Mouse (Mus musculus) brain, embryonic 14.5 days (tissue): ENCODE data around the gene Sdr9c7. TPM values are rescaled to one million over a fixed set of nuclear protein-coding genes. Genes with fewer than 3 reads are reported as not detected.
"Not testable (repeated sequence)": the region's sequence is repeated elsewhere in the genome, so short reads cannot be mapped to it uniquely, and the experiment has no call there.

ENCODE experiments used
- DNase-seq: peaks from one replicate; pipeline ENCODE4 v3.0.0-alpha.2; 2011; ENCODE audit warnings: low read depth
- CTCF ChIP-seq: fragments of 200-500 bp; IDR thresholded peaks from 2 replicates; pipeline ENCODE4 v1.5.1; 2012; ENCODE audit warnings: inconsistent platforms, mild to moderate bottlenecking, moderate library complexity, borderline replicate concordance; ENCODE audit not compliant: insufficient read depth, insufficient read length; ENCODE audit errors: extremely low read depth
- POLR2A ChIP-seq: fragments of 200-500 bp; IDR thresholded peaks from 2 replicates; pipeline ENCODE4 v1.6.1; 2012; ENCODE audit warnings: mild to moderate bottlenecking, inconsistent platforms, borderline replicate concordance; ENCODE audit not compliant: poor library complexity, insufficient read depth, insufficient read length, severe bottlenecking; ENCODE audit errors: extremely low read depth
- polyA plus RNA-seq: library from polyadenylated mRNA; depleted of rRNA; stranded (reverse); fragments of >200 nt; gene quantifications from 2 replicates; pipeline ENCODE4 v1.2.3, GENCODE M21; 2012

Gene Sdr9c7
- polyA plus RNA-seq, 1 experiment = not detected

GRCm38 (mm10) chr10:127891481-127891880, 6.8 kb upstream of the Sdr9c7 start:
- no peak for DNase-seq
- TF ChIP-seq POLR2A = no peak
- no peak for TF ChIP-seq CTCF

- DNase-seq = not testable (repeated sequence)
These were observed 4.9 kb upstream of the Sdr9c7 start for GRCm38 (mm10) chr10:127893163-127894022.

GRCm38 (mm10) chr10:127896705-127897104, 1.6 kb upstream of the Sdr9c7 start:
- no peak for TF ChIP-seq POLR2A
- TF ChIP-seq CTCF = no peak
- DNase-seq = no peak

GRCm38 (mm10) chr10:127897506-127897905, 812 bp upstream of the Sdr9c7 start:
- TF ChIP-seq CTCF (no peak), POLR2A (no peak)
- no peak for DNase-seq

- TF ChIP-seq POLR2A = no peak
- no peak for TF ChIP-seq CTCF
- DNase-seq = no peak
These were observed 1.5 kb downstream of the Sdr9c7 start for GRCm38 (mm10) chr10:127899783-127900182.

- TF ChIP-seq CTCF = no peak
- no peak for DNase-seq
These were observed 3.4 kb downstream of the Sdr9c7 start for GRCm38 (mm10) chr10:127901751-127902150.

GRCm38 (mm10) chr10:127903116-127903515, 4.8 kb downstream of the Sdr9c7 start:
- no peak for TF ChIP-seq POLR2A
- TF ChIP-seq CTCF = no peak
- no peak for DNase-seq

GRCm38 (mm10) chr10:127904718-127905446, 6.6 kb downstream of the Sdr9c7 start:
- DNase-seq = peak; percentile 64
- no peak for TF ChIP-seq CTCF
- TF ChIP-seq POLR2A = no peak

GRCm38 (mm10) chr10:127906138-127906537, 7.8 kb downstream of the Sdr9c7 start:
- no peak for DNase-seq
- no peak for TF ChIP-seq POLR2A
- no peak for TF ChIP-seq CTCF

- no peak for DNase-seq
- TF ChIP-seq CTCF = no peak
- no peak for TF ChIP-seq POLR2A
These were observed 9.2 kb downstream of the Sdr9c7 start for GRCm38 (mm10) chr10:127907386-127907951.

GRCm38 (mm10) chr10:127915578-127915977, 17.3 kb downstream of the Sdr9c7 start:
- DNase-seq = no peak
- TF ChIP-seq POLR2A (no peak), CTCF (no peak)

GRCm38 (mm10) chr10:127917183-127917582, 18.9 kb downstream of the Sdr9c7 start:
- peak; percentile 17 for DNase-seq
